Mouse (Mus musculus): ENCODE data around the gene Car6. TPM values are rescaled to one million over a fixed set of nuclear protein-coding genes. Genes with fewer than 3 reads are reported as not detected.

Car6 gene
- total RNA-seq, 1 experiment from 2014 or later, result not detected

DNA sequence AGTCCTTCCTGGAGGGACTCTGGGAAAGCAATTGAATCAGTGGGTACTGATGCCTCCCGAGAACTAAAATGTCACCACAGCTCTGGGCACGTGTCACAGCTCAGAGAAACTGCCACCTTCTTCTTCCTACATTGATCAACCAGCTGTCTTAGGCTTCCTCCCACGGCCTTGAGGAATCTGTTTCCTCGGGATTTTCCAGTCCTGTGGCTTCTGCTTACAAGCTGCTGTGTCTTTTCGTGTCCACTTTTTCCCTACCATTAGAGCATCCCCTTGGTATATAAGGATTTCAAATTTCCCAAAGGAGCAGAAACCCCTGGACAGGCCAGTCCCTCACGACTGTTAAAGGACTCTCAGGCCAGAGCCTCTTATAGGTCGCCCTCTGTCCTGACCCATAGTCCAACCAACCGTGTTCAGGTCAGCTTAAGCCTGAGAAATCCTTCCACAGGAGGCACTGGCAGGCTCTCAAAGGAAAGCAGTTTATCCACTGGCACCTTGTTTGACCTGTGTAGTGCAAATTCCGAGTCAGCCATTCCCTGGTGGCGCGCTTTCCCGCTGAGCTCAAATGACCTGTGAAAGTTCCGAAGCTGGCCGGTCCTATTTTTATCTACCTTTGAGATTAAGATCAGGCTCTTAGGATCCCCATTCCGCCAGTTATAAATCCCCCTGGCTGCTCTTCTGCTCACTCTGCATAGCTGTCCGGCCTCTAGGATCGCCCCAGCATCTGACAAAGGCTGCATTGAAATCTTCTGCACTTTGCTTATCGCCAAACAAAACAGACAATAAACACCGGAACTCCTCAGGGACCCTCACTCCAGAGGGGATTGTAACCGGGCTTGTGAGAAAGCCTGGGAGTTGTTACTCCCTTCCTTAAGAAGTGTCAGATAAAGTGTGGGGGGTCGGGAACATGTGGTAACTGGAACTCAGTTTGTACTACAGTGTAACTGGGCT lies 29.6 kb upstream of the Car6 start:
- no peak for ATAC-seq (replicated peaks; ENCODE audit: insufficient number of reproducible peaks, low FRiP score, low TSS enrichment, poor library complexity, severe bottlenecking)

GRCm38 (mm10) chr4:150229747-150230390 lies 28.7 kb upstream of the Car6 start:
- no peak for ATAC-seq (replicated peaks; ENCODE audit: insufficient number of reproducible peaks, low FRiP score, low TSS enrichment, poor library complexity, severe bottlenecking)

GRCm38 (mm10) chr4:150228581-150229348 lies 27.6 kb upstream of the Car6 start:
- no peak for ATAC-seq (replicated peaks; ENCODE audit: insufficient number of reproducible peaks, low FRiP score, low TSS enrichment, poor library complexity, severe bottlenecking)

DNA sequence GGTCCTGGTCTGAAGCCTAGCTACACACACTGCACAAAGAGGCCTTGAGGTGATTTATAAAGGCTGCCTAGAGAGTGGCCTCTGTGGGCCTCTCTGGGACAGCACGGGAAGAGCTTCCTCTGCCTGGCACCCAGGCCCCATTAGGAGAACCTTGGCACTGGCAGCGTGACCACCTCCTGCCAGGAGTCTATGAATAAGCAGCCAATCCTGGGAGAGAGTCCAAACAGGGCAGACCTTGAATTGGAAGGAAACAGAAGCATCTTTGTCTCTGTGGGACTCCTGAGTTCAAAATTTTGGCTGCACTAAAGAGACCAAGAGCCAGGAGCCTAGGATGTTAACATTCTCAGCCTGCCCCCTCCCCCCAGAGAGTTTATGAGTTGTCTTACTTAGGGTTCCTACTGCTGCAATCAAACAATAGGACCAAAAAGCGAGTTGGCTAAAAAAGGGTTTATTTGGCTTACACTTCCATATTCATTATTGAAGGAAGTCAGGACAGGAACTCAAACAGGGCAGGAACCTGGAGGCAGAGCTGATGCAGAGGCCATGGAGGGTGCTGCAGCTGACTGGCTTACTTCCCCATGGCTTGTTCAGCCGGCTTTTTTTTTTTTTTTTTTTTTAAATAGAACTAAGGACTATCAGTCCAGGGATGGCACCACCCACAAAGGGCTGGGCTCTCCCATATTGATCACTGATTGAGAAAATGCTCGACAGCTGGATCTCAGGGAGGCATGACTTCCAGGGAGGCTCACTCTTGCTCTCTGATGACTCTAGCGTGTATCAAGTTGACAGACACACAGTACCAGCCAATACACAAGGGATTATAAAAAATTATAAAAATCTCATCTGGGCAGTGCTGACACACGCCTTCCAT lies 25.9 kb upstream of the Car6 start:
- no peak for ATAC-seq (replicated peaks; ENCODE audit: insufficient number of reproducible peaks, low FRiP score, low TSS enrichment, poor library complexity, severe bottlenecking)

- ATAC-seq (replicated peaks; ENCODE audit: insufficient number of reproducible peaks, low FRiP score, low TSS enrichment, poor library complexity, severe bottlenecking), result no peak
These were observed 24.6 kb upstream of the Car6 start for GRCm38 (mm10) chr4:150225700-150226099.

GRCm38 (mm10) chr4:150223830-150224229 lies 22.7 kb upstream of the Car6 start:
- no peak for ATAC-seq (replicated peaks; ENCODE audit: insufficient number of reproducible peaks, low FRiP score, low TSS enrichment, poor library complexity, severe bottlenecking)

DNA sequence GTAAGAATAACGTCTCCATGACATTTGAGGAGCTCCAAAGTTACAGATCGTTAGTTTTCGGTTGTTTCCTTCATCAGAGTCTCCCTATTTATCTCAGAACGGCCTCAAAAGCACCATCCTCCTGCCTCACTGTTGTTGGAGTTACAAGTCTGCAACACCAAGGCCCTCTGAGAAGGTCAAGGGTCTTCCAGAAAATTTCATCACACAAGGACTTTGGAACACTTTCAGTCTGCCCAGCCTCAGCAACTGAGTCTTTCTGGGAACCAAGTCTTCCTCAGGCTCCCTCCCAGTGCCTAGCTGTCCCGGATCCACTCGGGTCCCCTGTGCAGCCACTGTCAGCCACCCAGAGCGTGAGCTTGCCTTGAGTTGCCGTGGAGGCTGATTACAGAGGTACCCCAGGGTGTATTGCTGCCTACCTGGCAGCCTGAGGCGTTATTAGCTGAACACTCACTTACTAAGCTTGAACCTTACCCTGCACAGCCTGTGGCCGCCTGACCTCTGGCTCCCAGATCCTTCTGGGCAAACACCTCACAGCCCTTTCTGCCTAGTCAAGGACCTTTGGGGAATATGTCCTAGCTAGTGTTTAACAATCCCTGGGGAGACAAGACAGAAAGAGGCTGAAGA lies 20.0 kb upstream of the Car6 start:
- ATAC-seq (replicated peaks; ENCODE audit: insufficient number of reproducible peaks, low FRiP score, low TSS enrichment, poor library complexity, severe bottlenecking), result no peak

DNA sequence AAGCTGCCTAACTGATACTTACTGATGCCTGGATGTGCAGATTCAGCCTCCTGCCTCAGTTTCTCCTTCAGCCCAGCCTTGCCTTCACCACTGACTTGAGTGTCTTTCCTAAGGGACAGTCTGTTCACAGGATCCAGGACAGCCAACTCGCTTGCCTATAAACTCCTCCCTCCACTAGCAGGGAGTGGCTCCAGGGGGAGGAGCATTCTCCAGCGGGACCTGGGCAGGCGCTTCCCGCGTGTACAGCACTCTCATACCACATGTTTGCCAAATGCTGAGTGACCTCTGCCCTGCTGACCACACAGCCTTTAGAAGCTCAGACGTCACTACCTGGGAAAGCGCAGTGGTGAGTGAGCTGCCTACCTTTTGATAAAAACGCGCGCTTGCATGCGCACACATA lies 19.5 kb upstream of the Car6 start:
- ATAC-seq (replicated peaks; ENCODE audit: insufficient number of reproducible peaks, low FRiP score, low TSS enrichment, poor library complexity, severe bottlenecking), result no peak; the same call in 1 of the 2 replicates

GRCm38 (mm10) chr4:150219501-150220292 lies 18.6 kb upstream of the Car6 start:
- ATAC-seq (replicated peaks; ENCODE audit: insufficient number of reproducible peaks, low FRiP score, low TSS enrichment, poor library complexity, severe bottlenecking), result peak; percentile 49; the same call in 1 of the 2 replicates

GRCm38 (mm10) chr4:150217935-150218334 lies 16.8 kb upstream of the Car6 start:
- no peak for ATAC-seq (replicated peaks; ENCODE audit: insufficient number of reproducible peaks, low FRiP score, low TSS enrichment, poor library complexity, severe bottlenecking)

GRCm38 (mm10) chr4:150217042-150217554 lies 16.0 kb upstream of the Car6 start:
- peak; percentile 20; the same call in 1 of the 2 replicates for ATAC-seq (replicated peaks; ENCODE audit: insufficient number of reproducible peaks, low FRiP score, low TSS enrichment, poor library complexity, severe bottlenecking)

DNA sequence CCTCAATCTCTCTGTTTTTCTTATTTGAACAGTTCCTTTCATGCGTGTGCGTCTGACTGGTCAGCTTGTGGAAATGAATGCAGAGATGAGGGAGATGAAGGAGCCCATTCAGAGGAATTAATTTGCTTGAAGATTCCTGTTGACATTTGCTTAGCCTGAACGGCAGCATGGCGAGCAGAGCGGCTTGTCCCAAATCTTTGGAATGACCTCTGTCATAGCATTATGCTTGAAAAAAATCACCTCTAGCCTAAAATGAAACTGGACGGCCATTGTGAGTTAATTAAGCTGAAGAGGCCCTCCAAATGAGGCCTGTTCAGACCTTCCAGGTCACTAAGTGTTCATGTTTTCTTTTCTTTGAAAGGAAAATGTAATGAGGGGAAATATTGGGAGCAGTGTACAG lies 15.3 kb upstream of the Car6 start:
- ATAC-seq (replicated peaks; ENCODE audit: insufficient number of reproducible peaks, low FRiP score, low TSS enrichment, poor library complexity, severe bottlenecking), result no peak

DNA sequence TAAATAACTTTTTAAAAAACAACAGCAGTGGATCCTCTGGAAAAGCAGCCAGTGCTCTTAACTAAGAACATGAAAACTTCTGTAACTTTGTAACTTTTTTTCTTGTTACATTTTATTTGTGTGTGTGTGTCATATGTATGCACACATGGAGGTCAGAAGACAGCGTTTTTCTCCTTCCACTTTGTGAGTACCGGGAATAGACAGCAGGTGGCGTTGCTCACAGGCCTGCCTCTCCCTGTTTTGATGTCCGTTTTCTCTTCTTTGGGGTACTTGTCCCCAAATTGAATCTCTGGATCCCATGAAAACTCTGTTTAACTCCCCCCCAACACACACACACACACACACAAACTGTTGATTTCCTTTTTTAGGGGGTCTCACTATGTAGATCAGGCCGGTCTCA lies 12.8 kb upstream of the Car6 start:
- ATAC-seq (replicated peaks; ENCODE audit: insufficient number of reproducible peaks, low FRiP score, low TSS enrichment, poor library complexity, severe bottlenecking), result no peak

DNA sequence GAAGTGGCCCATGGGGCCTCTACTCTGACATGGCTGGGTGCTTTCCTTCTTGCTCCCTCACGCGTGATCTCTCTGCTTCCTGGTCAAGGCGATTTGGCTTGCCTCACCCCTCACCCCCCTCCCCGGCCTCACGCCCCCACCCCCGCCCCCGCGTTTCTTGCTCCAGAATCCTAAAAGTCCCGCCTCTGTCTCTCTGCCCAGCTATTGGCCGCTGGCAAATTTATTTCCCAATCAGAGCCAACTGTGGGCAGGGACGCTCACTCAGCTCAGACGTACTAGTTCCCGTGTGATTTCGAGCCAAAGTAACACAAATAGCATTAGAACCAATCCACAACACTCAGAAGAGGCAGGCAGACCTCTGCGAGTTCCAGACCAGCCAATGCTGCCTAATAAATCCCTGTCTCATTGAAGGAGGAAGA lies 11.4 kb upstream of the Car6 start:
- ATAC-seq (replicated peaks; ENCODE audit: insufficient number of reproducible peaks, low FRiP score, low TSS enrichment, poor library complexity, severe bottlenecking), result peak; percentile 85

DNA sequence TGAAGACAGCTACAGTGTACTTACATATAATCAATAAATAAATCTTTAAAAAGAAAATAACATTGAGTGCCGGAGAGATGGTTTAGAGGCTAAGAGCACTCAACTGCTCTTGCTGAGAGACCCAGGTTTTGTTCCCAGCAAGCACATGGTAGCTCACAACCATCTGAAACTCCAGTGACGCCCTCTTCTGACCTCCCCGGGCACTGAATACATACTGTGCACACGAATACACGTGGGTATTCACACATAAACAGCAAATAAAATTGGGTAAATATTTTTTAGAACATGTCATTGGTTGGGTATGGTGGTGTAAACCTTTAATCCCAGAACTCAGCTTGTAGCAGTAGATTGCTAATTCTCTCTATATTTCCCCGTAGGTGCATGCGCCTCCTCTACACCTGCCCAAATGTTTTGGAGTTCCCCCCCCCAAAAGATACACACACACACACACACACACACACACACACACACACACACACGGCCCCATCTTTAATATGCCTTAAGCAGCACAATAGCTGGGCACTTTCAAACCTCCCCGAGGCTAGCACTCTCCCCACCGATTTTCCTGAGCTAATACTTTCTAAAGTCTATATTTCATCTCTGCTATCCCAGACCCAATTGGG lies 10.9 kb upstream of the Car6 start:
- no peak for ATAC-seq (replicated peaks; ENCODE audit: insufficient number of reproducible peaks, low FRiP score, low TSS enrichment, poor library complexity, severe bottlenecking)

GRCm38 (mm10) chr4:150210306-150210705 lies 9.2 kb upstream of the Car6 start:
- no peak for ATAC-seq (replicated peaks; ENCODE audit: insufficient number of reproducible peaks, low FRiP score, low TSS enrichment, poor library complexity, severe bottlenecking)

GRCm38 (mm10) chr4:150209751-150210150 lies 8.6 kb upstream of the Car6 start:
- no peak for ATAC-seq (replicated peaks; ENCODE audit: insufficient number of reproducible peaks, low FRiP score, low TSS enrichment, poor library complexity, severe bottlenecking)

Data from monocyte, adult 5-6 weeks (primary cell).